Mouse (Mus musculus) kidney, postnatal 0 days (tissue): ENCODE results near the gene Thrb. TPM values are rescaled to one million over a fixed set of nuclear protein-coding genes. Genes with fewer than 3 reads are reported as not detected.
A peak's percentile ranks its signal among the peaks of the same experiment; 100 is the strongest.

Experiments
- ATAC-seq: fragments of 200-750 bp; cut with Nextera tagmentation; replicated peaks from 2 replicates; pipeline ENCODE4 v1.8.0; 2017; ENCODE audit warnings: low read depth, moderate number of reproducible peaks, moderate TSS enrichment, moderate library complexity; ENCODE audit not compliant: low FRiP score
- DNase-seq: peaks from one replicate; pipeline ENCODE4 v3.0.0-alpha.2; 2016; ENCODE audit warnings: low spot score
- H3K27ac ChIP-seq: fragments of 300-500 bp; sonication (generic); 2 replicates; pipeline ENCODE4 v1.5.1; 2014; ENCODE audit warnings: mild to moderate bottlenecking
- H3K27me3 ChIP-seq: fragments of 300-500 bp; sonication (generic); 2 replicates; pipeline ENCODE4 v1.6.1; 2014; ENCODE audit warnings: low read length, mixed read lengths; ENCODE audit not compliant: insufficient read depth
- H3K36me3 ChIP-seq: fragments of 300-500 bp; sonication (generic); 2 replicates; pipeline ENCODE4 v1.6.1; 2014; ENCODE audit warnings: low read length, mixed read lengths; ENCODE audit not compliant: insufficient read depth
- H3K4me1 ChIP-seq: fragments of 300-500 bp; sonication (generic); replicated peaks from 2 replicates; pipeline ENCODE4 v1.6.1; 2014; ENCODE audit warnings: antibody characterized with exemption, low read length, mixed read lengths; ENCODE audit not compliant: insufficient read depth
- H3K4me2 ChIP-seq: fragments of 300-500 bp; sonication (generic); 2 replicates; pipeline ENCODE4 v1.6.1; 2014; ENCODE audit warnings: mild to moderate bottlenecking, low read length, moderate library complexity, mixed read lengths
- H3K4me3 ChIP-seq: fragments of 300-500 bp; sonication (generic); replicated peaks from 2 replicates; pipeline ENCODE4 v1.5.1; 2014; ENCODE audit warnings: low read depth, low read length
- H3K9ac ChIP-seq: fragments of 300-500 bp; sonication (generic); 2 replicates; pipeline ENCODE4 v1.6.1; 2014; ENCODE audit warnings: low read depth, low read length
- H3K9me3 ChIP-seq: fragments of 300-500 bp; sonication (generic); replicated peaks from 2 replicates; pipeline ENCODE4 v1.6.1; 2016; ENCODE audit warnings: low read length, inconsistent platforms, mixed read lengths
- CTCF ChIP-seq: IDR thresholded peaks from 2 replicates; pipeline ENCODE4 v1.5.1; 2016; ENCODE audit warnings: antibody characterized with exemption, low read depth, mild to moderate bottlenecking, moderate library complexity
- WGBS: fragments of 180-500 bp; shearing (Covaris S2); extraction: QIAGEN DNeasy Blood & Tissue Kit; methylation state at CpG from one replicate; pipeline ENCODE4 v1.1.7; 2014; 5-methylcytosine and 5-hydroxymethylcytosine counted together
- polyA plus RNA-seq: library from polyadenylated mRNA; unstranded; fragments of >200 nt; fragmentation: Nextera tagmentation; extraction: Ambion mirVana; gene quantifications from 2 replicates; pipeline ENCODE4 v1.2.1, GENCODE M21; 2015

Gene Thrb
- polyA plus RNA-seq, 1 experiment from 2014 or later = 2.9 TPM

DNA sequence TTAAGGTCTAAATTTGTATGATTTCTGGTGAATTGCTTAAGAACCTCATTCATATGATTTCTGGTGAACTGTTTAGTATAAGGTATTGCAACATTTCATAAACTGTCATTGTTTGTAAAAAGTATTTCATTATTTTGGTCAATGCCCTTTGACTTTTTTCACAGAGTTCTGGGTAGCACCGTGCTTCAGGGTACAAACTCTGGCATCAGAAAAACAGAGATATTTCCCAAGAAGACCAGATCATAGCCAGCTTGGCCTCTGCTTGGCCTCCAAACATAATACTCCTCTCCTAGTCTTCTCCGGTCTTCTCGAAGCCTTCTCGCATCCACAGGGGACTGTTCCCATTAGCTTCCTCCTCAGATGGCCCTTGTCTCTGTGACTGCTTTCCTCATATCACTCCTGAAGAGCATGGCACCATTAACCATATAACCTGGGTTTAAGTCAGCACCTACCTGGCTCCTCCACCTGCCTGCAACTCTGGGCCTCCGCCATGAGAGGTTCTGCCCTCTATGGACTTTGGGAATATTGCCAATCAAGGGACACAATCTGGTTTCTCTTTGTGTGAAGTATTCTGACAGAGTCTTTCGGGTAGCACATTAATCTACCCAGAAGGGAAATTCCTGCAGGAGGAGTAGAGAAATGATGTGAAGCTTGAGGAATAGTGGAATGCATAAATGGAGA is 239.8 kb downstream of the Thrb start:
- no peak overlapping the region for H3K27ac ChIP-seq
- no peak for TF ChIP-seq CTCF
- no peaks in the 10 kb centered on the region for H3K36me3 ChIP-seq
- no peaks in the 10 kb centered on the region for H3K27me3 ChIP-seq
- no peak for ATAC-seq
- H3K4me2 ChIP-seq = no peak overlapping the region
- DNase-seq = no peak
- no peak overlapping the region for H3K4me3 ChIP-seq
- no peak overlapping the region for H3K9ac ChIP-seq
- whole genome bisulfite sequencing = 85% methylated on average over 6 of the region's 6 CpGs
- H3K4me1 ChIP-seq = no peaks in the 10 kb centered on the region
- no peaks in the 10 kb centered on the region for H3K9me3 ChIP-seq

DNA sequence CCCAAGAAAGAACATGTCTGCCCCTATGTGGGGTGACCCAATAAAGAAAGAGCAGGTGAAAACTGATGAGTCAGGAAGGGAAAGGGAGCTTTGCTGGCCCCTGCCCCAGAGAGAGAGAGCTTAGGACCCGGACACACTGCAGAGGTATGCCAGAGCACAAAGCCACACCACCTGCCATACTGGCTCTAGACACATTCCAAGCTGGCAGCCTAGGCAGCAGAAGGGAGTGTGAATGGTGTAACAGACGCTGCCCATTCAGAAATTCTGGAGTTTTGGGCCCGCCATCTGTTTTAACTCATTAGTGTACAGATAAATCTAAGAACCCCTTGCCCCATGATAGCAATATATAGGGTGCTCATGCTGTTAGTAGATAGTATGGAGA is 240.3 kb downstream of the Thrb start:
- no peaks in the 10 kb centered on the region for H3K36me3 ChIP-seq
- no peaks in the 10 kb centered on the region for H3K4me1 ChIP-seq
- DNase-seq (no peak), ATAC-seq (no peak)
- WGBS = 86% methylated on average over 3 of the region's 3 CpGs
- no peaks in the 10 kb centered on the region for H3K9me3 ChIP-seq
- no peak overlapping the region for H3K4me2 ChIP-seq
- no peak overlapping the region for H3K4me3 ChIP-seq
- no peak for TF ChIP-seq CTCF
- H3K27ac ChIP-seq = no peak overlapping the region
- H3K27me3 ChIP-seq = no peaks in the 10 kb centered on the region
- no peak overlapping the region for H3K9ac ChIP-seq

DNA sequence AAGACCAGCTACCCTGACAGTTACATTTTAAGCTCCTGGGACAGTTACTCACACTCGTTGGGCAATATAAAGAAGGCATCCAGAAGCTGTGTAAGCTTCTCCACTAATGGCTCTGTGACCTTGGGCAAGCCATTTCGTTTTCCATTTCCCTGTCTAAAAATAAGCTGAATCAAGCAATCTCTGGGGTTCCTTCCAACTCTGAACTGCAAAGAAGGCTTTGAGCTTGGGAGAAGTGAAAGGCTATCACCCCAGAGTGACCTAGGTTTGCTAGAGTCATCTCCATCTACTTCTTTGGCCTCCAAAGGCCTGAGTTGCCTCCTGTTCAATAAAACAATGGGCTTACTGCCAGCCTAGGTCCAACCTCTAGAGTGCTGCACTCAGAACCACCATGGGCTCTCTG is 242.4 kb downstream of the Thrb start:
- H3K9ac ChIP-seq = no peak overlapping the region
- H3K4me2 ChIP-seq = no peak overlapping the region
- ATAC-seq (no peak), DNase-seq (no peak)
- no peak overlapping the region for H3K27ac ChIP-seq
- TF ChIP-seq CTCF = no peak
- H3K27me3 ChIP-seq = no peaks in the 10 kb centered on the region
- H3K9me3 ChIP-seq = no peaks in the 10 kb centered on the region
- no peak overlapping the region for H3K4me3 ChIP-seq
- no peaks in the 10 kb centered on the region for H3K36me3 ChIP-seq
- H3K4me1 ChIP-seq = no peaks in the 10 kb centered on the region
- WGBS = 62% methylated on average over 2 of the region's 2 CpGs

DNA sequence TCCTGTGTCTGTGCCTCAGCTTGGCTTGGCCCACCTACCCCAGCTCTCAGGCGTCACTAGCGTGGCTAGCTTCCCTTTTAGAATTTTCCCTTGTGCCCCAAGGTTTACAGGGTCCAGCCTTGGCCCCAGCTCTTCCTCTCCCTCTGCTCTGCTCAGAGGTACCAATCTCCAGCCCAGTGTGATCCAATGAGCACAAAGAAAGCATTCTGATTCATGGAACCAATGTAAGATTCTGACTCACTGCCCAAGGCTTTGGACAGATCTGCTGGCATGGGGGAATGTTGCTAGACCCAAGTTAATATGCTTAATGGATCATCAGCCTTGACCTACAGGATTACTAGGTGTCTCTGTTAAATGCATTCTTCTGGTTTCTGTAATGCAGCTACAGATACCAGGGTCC is 243.1 kb downstream of the Thrb start:
- DNase-seq (no peak), ATAC-seq (no peak)
- H3K27ac ChIP-seq = no peak overlapping the region
- no peaks in the 10 kb centered on the region for H3K4me1 ChIP-seq
- H3K9me3 ChIP-seq = no peaks in the 10 kb centered on the region
- H3K9ac ChIP-seq = no peak overlapping the region
- no peak overlapping the region for H3K4me3 ChIP-seq
- no peaks in the 10 kb centered on the region for H3K36me3 ChIP-seq
- WGBS = 59% methylated on average over 2 of the region's 2 CpGs
- H3K4me2 ChIP-seq = no peak overlapping the region
- no peaks in the 10 kb centered on the region for H3K27me3 ChIP-seq
- no peak for TF ChIP-seq CTCF

DNA sequence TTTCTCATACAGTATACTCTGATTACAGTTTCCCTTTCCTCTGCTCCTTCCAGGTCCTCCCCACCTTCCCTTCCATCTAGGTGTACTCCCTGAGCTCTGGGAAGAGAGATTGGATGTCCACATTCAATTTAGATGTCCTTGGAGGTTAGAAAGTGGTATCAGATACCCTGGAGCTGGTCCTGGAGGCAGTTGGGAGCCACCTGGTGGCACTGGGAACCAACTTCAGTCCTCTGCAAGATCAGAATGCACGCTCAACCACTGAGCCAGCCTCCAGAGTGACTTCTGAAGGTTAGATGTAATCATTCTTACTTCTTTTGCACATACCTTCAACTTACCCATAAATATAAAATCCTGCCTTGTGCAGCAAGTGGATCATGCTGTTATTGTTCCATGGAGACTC is 244.5 kb downstream of the Thrb start:
- WGBS = 50% methylated on average over 1 of the region's 1 CpGs

DNA sequence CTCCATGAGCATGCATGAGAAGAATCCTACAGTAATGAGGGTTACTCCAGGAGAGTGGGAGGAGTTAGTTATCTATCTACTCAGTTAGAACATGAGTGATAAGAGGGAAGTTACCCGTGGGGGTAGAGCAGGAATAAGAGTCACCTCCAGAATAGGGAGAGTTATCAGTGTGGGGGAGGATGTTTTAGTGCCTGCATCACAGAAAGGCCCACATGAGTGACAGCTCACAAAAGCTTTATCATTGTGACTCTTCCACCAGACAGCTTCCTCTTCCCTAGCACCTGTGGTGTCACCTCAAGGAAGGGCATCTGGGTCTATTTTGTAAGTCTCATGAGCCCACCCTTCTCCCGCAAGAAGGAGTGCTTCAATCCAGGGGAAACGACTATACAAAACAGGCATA is 245.6 kb downstream of the Thrb start:
- no peak for TF ChIP-seq CTCF

More for the DNA sequence above, 244.5 kb downstream of the Thrb start:
- peak; percentile 40 for DNase-seq
- no peak overlapping the region for H3K27ac ChIP-seq
- peak; percentile 59; the same call in 1 of the 2 replicates for ATAC-seq
- no peaks in the 10 kb centered on the region for H3K36me3 ChIP-seq
- no peak overlapping the region for H3K4me3 ChIP-seq
- H3K4me1 ChIP-seq = no peaks in the 10 kb centered on the region
- no peak overlapping the region for H3K9ac ChIP-seq
- H3K9me3 ChIP-seq = no peaks in the 10 kb centered on the region
- H3K4me2 ChIP-seq = no peak overlapping the region
- peak; percentile 68 for TF ChIP-seq CTCF
- H3K27me3 ChIP-seq = no peaks in the 10 kb centered on the region

DNA sequence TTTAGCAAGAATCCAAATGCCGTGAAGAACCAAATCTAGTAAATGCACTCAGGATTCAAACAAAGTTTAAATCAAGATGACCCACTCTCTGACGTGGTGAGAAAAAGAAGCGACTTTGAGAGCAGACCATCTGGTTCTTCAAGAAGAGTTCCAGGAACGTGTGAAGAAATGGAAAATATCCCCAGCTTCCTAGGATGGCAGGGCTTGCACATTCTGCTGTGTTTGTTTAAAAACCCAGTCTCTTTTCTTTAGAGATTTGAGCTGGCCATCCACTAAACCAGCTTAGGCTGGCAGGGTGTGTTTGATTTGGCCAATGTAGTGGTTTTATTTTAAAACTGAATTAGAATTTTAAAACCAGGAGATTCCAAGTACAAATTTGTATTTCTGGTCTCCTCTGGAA is 246.9 kb downstream of the Thrb start:
- DNase-seq = no peak
- Histone ChIP-seq H3K4me1 (no peaks in the 10 kb centered on the region), H3K4me3 (no peak overlapping the region), H3K9me3 (no peaks in the 10 kb centered on the region), H3K9ac (no peak overlapping the region), H3K27me3 (no peaks in the 10 kb centered on the region), H3K36me3 (no peaks in the 10 kb centered on the region), H3K27ac (no peak overlapping the region), H3K4me2 (no peak overlapping the region)
- no peak for TF ChIP-seq CTCF
- 76% methylated on average over 4 of the region's 4 CpGs for WGBS
- no peak for ATAC-seq

More for the DNA sequence above, 245.6 kb downstream of the Thrb start:
- Histone ChIP-seq H3K9ac (no peak overlapping the region), H3K4me3 (no peak overlapping the region), H3K36me3 (no peaks in the 10 kb centered on the region), H3K9me3 (no peaks in the 10 kb centered on the region), H3K27ac (no peak overlapping the region), H3K27me3 (no peaks in the 10 kb centered on the region), H3K4me2 (no peak overlapping the region), H3K4me1 (no peaks in the 10 kb centered on the region)
- no peak for ATAC-seq
- no peak for DNase-seq
- WGBS = 68% methylated on average over 3 of the region's 3 CpGs
